Mouse (Mus musculus) midbrain, postnatal 0 days (tissue): ENCODE results near the gene Cdc14a. TPM values are rescaled to one million over a fixed set of nuclear protein-coding genes. Genes with fewer than 3 reads are reported as not detected.

Source experiments
- ATAC-seq: fragments of 200-750 bp; cut with Nextera tagmentation; 2 replicates; pipeline ENCODE4 v1.8.0; 2017; ENCODE audit warnings: moderate number of reproducible peaks, mild to moderate bottlenecking, moderate TSS enrichment, moderate library complexity; ENCODE audit not compliant: low FRiP score
- DNase-seq: peaks from one replicate; pipeline ENCODE4 v3.0.0-alpha.2; 2015; ENCODE audit warnings: low spot score
- H3K27ac ChIP-seq: fragments of 300-500 bp; sonication (generic); 2 replicates; pipeline ENCODE4 v1.5.1; 2014; ENCODE audit warnings: low read depth, mild to moderate bottlenecking, low read length, mixed read lengths
- H3K27me3 ChIP-seq: fragments of 300-500 bp; sonication (generic); 2 replicates; pipeline ENCODE4 v1.6.1; 2014; ENCODE audit warnings: low read length, control low read depth, mixed read lengths; ENCODE audit not compliant: insufficient read depth
- H3K36me3 ChIP-seq: fragments of 300-500 bp; sonication (generic); 2 replicates; pipeline ENCODE4 v1.6.1; 2014; ENCODE audit warnings: low read length, control low read depth, mixed read lengths; ENCODE audit not compliant: insufficient read depth
- H3K4me1 ChIP-seq: fragments of 300-500 bp; sonication (generic); 2 replicates; pipeline ENCODE4 v1.6.1; 2014; ENCODE audit warnings: mild to moderate bottlenecking, control low read depth, antibody characterized with exemption, low read length, mixed read lengths; ENCODE audit not compliant: insufficient read depth
- H3K4me2 ChIP-seq: fragments of 300-500 bp; sonication (generic); 2 replicates; pipeline ENCODE4 v1.6.1; 2014; ENCODE audit warnings: low read depth, mild to moderate bottlenecking, low read length, mixed read lengths; ENCODE audit not compliant: poor library complexity, severe bottlenecking
- H3K4me3 ChIP-seq: fragments of 300-500 bp; sonication (generic); 2 replicates; pipeline ENCODE4 v1.5.1; 2014; ENCODE audit warnings: low read depth, mild to moderate bottlenecking, low read length, moderate library complexity
- H3K9ac ChIP-seq: fragments of 300-500 bp; sonication (generic); replicated peaks from 2 replicates; pipeline ENCODE4 v1.6.1; 2014; ENCODE audit warnings: mild to moderate bottlenecking, low read length, moderate library complexity, mixed read lengths; ENCODE audit not compliant: poor library complexity, severe bottlenecking
- H3K9me3 ChIP-seq: fragments of 300-500 bp; sonication (generic); 2 replicates; pipeline ENCODE4 v1.6.1; 2016; ENCODE audit warnings: low read length, control low read depth
- CTCF ChIP-seq: IDR thresholded peaks from 2 replicates; pipeline ENCODE4 v1.5.1; 2016; ENCODE audit warnings: antibody characterized with exemption, mild to moderate bottlenecking
- WGBS: fragments of 180-500 bp; shearing (Covaris S2); extraction: QIAGEN DNeasy Blood & Tissue Kit; methylation state at CpG from one replicate; pipeline ENCODE4 v1.1.7; 2014; 5-methylcytosine and 5-hydroxymethylcytosine counted together
- polyA plus RNA-seq: library from polyadenylated mRNA; unstranded; fragments of >200 nt; fragmentation: Nextera tagmentation; extraction: Ambion mirVana; gene quantifications from 2 replicates; pipeline ENCODE4 v1.2.1, GENCODE M21; 2015
- total RNA-seq: library from RNA; depleted of rRNA; stranded (reverse); fragments of >200 nt; gene quantifications from 2 replicates; pipeline ENCODE4 v1.2.3, GENCODE M21; 2014

Cdc14a gene
- total and polyA plus RNA-seq, 2 experiments from 2014 or later: 2.2 to 3.1 TPM

- Histone ChIP-seq H3K4me3 (no peak overlapping the region), H3K27ac (no peak overlapping the region), H3K4me1 (no peaks in the 10 kb centered on the region), H3K27me3 (no peaks in the 10 kb centered on the region), H3K9me3 (no peaks in the 10 kb centered on the region), H3K36me3 (no peaks in the 10 kb centered on the region), H3K9ac (no peak overlapping the region), H3K4me2 (no peak overlapping the region)
- ATAC-seq (no peak), DNase-seq (no peak)
- no peak for TF ChIP-seq CTCF
- WGBS: 79% methylated on average over 8 of the region's 8 CpGs
Observed at GRCm38 (mm10) chr3:116409486-116409885, 14.3 kb downstream of the Cdc14a start.

GRCm38 (mm10) chr3:116408856-116409255 lies 15.0 kb downstream of the Cdc14a start:
- Histone ChIP-seq H3K9me3 (no peaks in the 10 kb centered on the region), H3K27me3 (no peaks in the 10 kb centered on the region), H3K4me1 (no peaks in the 10 kb centered on the region), H3K27ac (no peak overlapping the region), H3K4me2 (no peak overlapping the region), H3K36me3 (no peaks in the 10 kb centered on the region), H3K4me3 (no peak overlapping the region), H3K9ac (no peak overlapping the region)
- TF ChIP-seq CTCF: no peak
- no peak for DNase-seq
- no peak for ATAC-seq
- 84% methylated on average over 10 of the region's 10 CpGs for WGBS

DNA sequence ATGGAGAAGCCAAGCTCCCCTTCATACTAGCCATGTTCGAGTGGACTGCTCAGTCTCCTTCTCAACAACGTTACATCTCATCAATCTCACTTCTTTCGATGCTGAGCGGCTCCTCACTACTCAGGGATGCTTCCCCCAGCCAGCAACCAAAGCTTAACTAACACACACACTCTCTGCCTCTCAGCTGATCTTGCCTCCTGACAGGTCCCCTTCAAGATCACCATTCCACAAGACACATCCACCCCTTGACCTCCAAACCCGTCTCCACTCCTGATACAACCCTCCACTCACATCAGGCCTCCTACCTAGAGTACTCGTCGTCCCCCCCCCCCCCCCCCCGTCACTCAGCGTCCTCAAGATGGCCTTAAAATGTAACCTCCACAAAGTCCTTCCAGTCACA lies 18.3 kb downstream of the Cdc14a start:
- Histone ChIP-seq H3K4me3 (no peak overlapping the region), H3K27me3 (no peaks in the 10 kb centered on the region), H3K27ac (no peak overlapping the region), H3K36me3 (no peaks in the 10 kb centered on the region), H3K4me1 (no peaks in the 10 kb centered on the region), H3K9me3 (no peaks in the 10 kb centered on the region), H3K4me2 (no peak overlapping the region), H3K9ac (no peak overlapping the region)
- WGBS: 67% methylated on average over 9 of the region's 9 CpGs
- TF ChIP-seq CTCF: no peak
- ATAC-seq (no peak), DNase-seq (no peak)

- Histone ChIP-seq H3K36me3 (no peaks in the 10 kb centered on the region), H3K27ac (no peak overlapping the region), H3K27me3 (no peaks in the 10 kb centered on the region), H3K4me3 (no peak overlapping the region), H3K4me1 (no peaks in the 10 kb centered on the region), H3K9me3 (no peaks in the 10 kb centered on the region), H3K9ac (no peak overlapping the region), H3K4me2 (no peak overlapping the region)
- no peak for TF ChIP-seq CTCF
- ATAC-seq: no peak
- DNase-seq: no peak
- 91% methylated on average over 11 of the region's 11 CpGs for WGBS
Observed at GRCm38 (mm10) chr3:116401436-116401835, 22.4 kb downstream of the Cdc14a start.

DNA sequence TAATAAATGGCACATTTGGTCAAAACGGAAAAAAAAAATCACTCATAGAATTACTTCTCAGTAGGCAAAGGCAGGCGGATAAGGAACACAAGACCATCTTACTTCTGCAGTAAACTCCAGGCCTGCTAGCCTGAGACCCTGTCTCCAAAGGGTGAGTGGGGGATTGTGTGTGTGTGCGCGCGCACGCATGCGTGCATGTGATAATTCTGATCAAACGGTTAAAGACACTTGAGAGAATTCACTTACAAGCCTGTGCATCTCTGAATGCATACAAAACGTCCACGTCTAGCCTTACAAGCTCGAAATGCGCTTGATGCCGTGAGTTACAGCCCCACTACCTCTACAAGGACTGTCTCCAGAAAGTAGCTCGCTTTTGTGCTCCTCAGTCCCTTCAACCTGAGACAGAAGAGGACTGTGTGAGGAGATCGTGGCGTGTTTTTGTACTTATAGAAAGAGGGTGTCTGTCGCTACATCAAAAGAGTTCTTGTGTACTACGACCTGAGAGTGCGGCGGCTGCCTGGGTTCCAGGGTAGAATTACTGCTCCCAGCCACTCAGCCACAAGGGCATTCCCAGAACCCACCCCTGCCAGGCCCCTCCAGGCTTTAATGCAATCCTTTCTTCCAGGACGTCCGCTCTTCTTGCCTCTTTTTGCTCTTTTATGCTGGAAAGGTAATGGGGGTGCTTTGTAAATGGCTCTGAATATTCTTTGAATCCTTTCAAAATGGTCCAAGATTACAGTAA lies 24.3 kb downstream of the Cdc14a start:
- Histone ChIP-seq H3K36me3 (no peaks in the 10 kb centered on the region), H3K4me3 (no peak overlapping the region), H3K4me2 (peak overlapping the region; percentile 18; the same call in 1 of the 2 replicates), H3K27me3 (no peaks in the 10 kb centered on the region), H3K4me1 (no peaks in the 10 kb centered on the region), H3K9ac (no peak overlapping the region), H3K9me3 (no peaks in the 10 kb centered on the region), H3K27ac (no peak overlapping the region)
- no peak for ATAC-seq
- 64% methylated on average over 22 of the region's 22 CpGs for WGBS
- no peak for DNase-seq
- TF ChIP-seq CTCF: no peak

GRCm38 (mm10) chr3:116398543-116398942 lies 25.3 kb downstream of the Cdc14a start:
- Histone ChIP-seq H3K9me3 (no peaks in the 10 kb centered on the region), H3K4me3 (no peak overlapping the region)

More at GRCm38 (mm10) chr3:116398543-116398942, 25.3 kb downstream of the Cdc14a start:
- Histone ChIP-seq H3K36me3 (no peaks in the 10 kb centered on the region), H3K4me2 (no peak overlapping the region), H3K27me3 (no peaks in the 10 kb centered on the region), H3K9ac (no peak overlapping the region), H3K4me1 (no peaks in the 10 kb centered on the region), H3K27ac (no peak overlapping the region)
- TF ChIP-seq CTCF: no peak
- ATAC-seq (no peak), DNase-seq (no peak)
- whole genome bisulfite sequencing: 87% methylated on average over 10 of the region's 10 CpGs
